Mouse (Mus musculus) lung, adult 18-20 months (tissue): ENCODE data around the gene Eme2.

Experiments used
- DNase-seq, 2 experiments: peaks; one replicate each; pipeline ENCODE4 v3.0.0; 2022; ENCODE audit warnings: mixed read lengths in 2 of 2

Gene Eme2

GRCm38 (mm10) chr17:24896241-24896992 is 1.5 kb upstream of the Eme2 start, which contains the start of gene Nme3:
Gene Nme3, plus strand, starts transcription at chr17:24896500.
- DNase-seq, result peak; percentile 70 to 78

DNA sequence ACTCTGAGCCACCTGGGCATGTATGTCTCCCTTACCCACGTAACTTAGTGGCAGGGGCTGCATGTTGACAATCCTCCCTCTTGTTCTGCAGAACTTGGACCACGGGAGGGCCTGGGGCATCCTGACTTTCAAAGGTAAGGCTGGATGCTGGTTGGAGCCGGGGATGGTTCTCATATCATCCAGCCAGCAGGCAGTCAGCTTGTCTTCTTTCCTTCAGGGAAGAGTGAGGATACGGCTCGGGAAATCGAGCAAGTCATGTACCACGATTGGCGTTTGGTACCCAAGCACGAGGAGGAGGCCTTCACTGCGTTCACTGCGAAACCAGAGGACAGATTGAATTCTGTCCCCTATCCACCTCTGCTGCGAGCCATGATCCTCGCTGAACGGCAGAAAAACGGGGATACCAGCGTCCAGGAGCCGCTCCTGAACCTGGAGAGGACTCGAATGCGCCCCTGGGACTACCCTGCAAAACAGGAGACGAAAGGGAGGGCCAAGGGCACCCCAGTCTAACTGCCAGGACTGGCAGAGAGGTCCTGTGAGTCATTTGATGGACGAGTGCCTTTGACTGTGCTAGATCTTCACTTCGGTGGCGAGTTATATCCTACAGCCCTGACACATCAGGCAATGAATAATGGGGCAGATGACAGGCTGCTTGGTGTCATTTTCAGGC is 819 bp upstream of the Eme2 start:
- no peak for DNase-seq

DNA sequence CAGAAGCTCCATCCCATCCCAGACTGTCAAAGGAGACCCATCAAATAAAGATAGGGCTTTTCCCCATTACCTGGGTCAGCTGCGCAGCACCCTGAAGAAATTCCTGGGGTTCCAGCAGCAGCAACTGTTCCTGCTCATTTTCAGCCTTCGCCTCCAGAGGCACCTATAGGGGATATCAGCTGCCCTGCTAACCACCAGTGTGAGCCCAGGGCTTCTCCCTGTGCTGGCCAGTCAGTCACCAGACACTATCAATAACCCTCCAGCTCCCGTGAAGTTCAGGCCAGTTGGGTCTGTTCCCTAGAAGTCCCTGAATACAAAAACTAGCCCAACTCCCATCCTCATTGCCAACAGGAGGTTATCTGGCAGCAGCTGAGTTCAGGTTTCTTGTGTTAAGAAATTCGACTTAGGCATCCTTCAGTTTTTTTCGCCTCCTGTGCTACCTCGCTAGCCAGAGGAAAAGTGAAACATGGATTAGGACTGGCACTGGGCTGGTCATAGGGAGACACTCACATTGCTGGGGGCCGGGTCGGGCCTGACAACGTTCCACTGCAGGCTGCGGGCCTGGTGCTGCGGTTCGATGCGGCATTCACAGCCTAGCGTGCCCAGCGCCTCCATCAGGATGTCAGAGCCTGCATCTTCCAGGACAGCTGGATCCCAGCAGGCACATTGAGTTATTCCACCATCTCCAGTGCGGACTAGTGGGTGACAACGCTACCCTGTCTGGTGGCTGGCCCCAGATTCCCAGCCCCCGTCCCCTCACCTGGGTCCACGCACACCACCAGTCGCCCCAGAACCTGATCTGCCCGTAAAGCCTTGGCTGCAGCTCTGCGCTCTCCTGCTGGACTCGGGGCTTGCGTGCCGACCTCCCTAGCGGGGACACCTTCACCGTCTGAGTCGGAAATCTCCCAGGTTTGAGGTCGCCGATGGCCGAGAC is 559 bp downstream of the Eme2 start:
- DNase-seq, result no peak

DNA sequence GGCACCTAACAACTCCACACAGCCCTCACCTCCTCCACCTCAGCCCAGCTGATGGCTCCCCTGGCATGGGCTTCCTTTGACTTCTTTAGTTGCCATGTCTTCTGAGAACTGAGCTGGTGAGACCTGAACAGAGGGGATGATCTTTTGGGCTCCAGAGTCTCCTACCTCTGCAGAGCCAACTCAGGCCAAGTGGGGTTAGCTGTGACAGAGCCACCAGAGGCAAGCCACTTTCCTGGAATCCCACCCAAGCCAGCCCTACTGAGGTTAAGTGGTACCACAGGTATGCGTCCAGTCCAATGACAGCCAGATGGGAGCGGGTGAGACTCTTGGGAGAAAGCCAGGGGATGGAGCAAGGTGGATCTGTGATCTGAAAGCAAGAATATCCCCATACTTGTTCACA is 1.6 kb downstream of the Eme2 start:
- DNase-seq, result no peak

DNA sequence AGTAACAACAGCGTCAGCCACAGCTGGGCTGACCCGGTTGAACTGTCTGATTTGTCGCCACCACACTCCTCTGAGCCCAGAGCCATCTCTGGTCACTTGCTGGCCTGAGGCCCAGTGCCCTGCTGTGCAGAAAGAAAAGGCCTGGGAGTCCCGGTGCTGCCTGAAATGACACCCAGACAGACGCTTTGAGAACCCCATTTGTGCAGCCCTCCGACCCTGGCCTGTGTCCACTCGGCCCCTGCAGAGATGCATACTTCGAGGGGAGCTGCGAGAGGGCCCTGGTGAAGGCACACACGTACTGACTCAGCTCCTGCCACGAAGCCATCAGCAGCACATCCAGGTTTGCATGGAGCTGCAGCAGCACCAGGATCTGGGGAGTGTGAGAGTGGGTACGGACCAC is 2.1 kb downstream of the Eme2 start:
- no peak for DNase-seq

- no peak for DNase-seq
These were observed 3.6 kb downstream of the Eme2 start for GRCm38 (mm10) chr17:24891321-24891720.

GRCm38 (mm10) chr17:24890151-24891092 is 4.5 kb downstream of the Eme2 start:
- no peak for DNase-seq

GRCm38 (mm10) chr17:24888862-24889261 is 6.0 kb downstream of the Eme2 start:
- no peak for DNase-seq

DNA sequence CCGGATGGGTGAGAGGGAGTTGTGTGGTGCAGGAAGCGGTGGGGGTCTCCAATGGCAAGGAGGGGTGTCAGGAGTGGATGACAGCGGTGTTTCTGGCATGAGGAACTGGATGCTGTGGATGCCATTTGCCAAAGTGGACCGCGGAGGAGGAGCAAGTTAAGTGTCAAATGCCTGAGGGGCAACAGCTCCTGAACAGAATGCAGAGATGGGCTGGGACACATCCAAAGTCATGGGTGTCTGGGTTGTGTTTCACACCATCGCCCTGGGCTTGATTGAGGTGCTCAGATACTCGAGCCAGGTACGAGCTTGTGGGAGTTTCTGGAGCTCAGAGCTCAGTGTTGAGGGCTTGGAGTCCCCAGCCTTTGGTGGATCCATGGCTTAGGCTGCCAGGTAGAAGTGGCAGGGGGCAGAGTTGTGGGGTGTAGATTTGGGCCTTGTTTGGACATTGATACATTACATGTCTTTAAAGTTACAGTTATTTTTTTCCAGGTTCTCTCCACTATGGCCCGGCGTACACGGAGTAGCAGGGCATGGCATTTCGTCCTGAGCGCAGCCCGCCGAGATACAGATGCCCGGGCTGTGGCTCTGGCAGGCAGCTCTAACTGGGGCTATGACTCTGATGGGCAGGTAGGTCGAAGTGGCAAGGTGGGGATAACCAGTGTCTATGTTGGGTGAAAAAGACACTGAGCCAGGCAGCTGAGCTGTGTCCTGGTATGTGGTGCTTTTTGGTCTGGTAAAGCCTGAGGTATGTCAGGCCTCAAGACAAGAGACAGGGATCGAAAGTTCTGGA is 7.4 kb downstream of the Eme2 start:
- DNase-seq, result no peak

DNA sequence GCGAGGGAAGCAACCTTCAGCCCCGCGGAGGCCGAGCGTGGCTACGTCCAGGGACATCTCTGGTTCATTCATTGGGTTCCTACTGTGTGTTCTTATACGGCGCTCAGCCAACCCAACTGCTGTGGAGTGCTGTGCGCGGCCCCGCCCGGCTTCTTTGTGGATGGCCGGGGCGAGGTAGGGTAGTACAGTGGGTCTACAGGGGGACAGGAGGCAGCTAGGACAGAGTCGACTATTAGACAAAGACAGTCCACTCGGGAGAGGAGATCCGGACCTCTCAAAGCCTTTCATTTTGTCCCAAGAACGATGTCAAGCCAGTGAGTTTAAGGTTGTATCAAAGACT is 8.0 kb downstream of the Eme2 start:
- no peak for DNase-seq

DNA sequence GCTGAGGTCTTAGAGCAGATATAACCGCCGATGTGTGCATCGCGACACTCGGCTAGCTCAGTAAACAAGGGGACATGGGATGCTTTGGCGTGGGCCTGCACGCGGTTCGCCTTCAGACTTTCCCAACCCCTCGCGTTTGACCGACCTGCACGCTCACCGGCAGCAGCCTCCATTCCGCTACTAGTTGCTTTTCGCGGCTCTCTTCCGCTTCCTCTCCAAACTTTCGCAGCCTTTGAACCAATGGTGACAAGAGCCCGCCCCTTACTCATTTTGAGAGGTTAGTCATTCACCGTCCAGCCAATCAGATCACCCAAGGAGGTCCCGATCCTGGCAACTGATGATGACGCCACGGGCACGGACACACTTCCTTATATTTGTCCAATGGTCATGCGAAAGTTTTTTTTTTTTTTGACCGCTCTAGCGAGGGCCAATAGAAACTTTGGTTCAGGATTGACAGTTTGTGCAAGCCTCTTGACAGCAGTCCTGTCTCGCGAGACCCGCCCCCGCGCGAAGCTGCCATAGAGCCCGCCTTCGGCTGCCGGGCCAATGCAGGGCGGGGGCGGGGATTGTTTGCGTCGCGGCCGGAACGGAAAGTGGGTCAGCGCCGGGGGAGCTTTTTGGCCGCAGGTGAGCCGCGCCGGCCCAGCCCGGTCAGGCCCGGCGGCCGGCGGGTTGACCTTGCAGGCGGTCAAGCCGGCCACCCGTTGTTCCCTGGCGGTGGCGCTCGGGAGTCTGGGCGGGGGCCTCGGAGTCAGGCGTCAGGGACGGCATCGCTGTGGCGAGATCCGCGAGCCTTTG is 8.6 kb downstream of the Eme2 start, which contains the start of the genes Nubp2 and Spsb3:
Gene Nubp2, minus strand, starts transcription at position 216 of the 798 bp plus-strand sequence.
Gene Spsb3, plus strand, starts transcription at position 510 of the 798 bp plus-strand sequence.
- peak; percentile 99 for DNase-seq

DNA sequence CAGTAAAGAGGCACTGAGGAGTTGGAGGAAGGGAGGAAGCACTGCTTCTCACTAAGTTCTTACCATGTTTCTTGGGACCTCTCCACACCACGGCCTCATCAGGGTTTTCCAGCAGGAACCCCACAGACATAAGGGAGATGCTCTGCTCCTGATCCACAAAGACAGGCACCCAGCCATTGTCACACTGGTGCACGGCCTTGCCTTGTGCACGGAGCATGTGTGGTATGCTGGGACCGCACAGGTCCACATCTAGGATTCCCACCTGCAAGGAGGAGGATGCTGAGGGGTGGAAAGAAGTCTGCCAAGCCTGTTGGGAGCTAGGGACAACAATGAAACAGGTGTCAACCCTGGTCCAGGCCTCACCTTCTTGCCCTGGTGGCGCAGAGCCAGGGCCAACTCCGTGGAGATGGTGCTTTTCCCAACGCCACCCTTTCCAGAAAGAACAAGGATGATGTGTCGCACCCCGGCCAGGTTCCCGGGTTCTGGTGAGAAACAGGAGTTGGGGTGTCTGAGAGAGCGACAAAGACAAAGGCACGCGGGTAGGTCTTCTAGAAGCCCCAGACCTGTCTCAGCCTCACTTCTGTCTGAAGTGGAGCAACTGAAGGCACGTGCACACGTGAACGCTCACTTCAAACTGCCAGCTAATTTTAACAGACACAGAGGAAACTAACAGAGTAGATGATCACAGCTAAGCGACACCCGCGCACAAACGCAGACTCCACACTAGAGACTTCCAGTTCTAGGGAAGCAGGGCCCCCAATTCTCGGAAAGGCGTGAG is 9.3 kb downstream of the Eme2 start:
- DNase-seq, result no peak

DNA sequence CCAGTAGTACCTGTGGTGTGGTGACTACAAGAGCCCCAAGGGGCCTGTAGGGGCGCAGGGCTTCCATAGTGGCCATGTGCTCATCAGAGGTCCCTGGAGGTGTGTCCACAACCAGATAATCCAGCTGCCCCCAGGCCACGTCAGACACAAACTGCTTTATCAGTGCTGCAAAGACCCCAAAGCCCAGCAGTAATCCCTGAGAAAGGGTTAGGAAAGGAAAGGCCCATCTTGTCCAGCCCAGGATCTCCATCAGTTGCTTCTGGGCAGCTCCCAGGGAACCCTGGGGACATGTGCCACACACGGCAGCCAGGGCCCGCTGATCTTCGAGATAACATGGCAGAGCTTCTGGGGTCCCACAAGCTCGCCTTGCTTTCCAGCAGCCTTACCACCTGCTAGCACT is 10.5 kb downstream of the Eme2 start:
- no peak for DNase-seq

DNA sequence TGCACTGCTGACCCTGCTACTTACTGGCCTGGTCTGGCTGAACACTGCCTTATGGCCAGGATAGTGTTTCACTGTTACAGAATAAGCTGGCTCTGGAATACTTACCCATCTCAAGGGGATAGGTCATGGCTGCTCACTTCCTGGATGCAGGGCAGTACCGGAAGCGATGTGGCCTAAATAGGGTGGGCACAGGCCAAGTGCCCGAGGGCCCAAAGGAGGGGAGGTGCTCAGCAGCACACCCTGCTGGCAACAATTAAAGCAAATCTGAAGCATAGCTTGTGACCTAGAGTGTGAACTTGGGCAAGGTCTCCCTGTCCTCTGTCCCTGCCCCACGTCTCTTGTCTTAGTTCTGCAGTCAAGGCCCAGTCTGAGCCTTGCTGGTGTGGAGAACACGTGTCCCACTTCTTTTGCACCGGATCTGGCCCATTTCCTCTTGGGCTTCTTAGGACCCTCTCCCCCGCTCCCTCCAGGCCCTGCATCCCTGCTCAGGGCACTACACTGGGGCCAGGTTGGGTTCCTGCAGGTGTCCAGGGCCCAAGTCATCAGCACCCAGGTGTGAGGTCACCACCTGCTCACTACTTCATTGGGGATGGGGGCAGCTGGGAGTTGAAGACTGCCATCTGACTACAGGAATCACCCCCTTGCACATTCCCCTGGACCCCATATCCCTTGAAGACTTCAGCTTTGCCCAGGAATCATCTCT is 13.0 kb downstream of the Eme2 start:
- no peak for DNase-seq

- DNase-seq, result no peak
These were observed 16.4 kb downstream of the Eme2 start for GRCm38 (mm10) chr17:24878531-24878930.

GRCm38 (mm10) chr17:24878117-24878397 is 16.8 kb downstream of the Eme2 start:
- peak; percentile 64 to 72 for DNase-seq

GRCm38 (mm10) chr17:24877336-24878116 is 17.4 kb downstream of the Eme2 start:
- no peak for DNase-seq

DNA sequence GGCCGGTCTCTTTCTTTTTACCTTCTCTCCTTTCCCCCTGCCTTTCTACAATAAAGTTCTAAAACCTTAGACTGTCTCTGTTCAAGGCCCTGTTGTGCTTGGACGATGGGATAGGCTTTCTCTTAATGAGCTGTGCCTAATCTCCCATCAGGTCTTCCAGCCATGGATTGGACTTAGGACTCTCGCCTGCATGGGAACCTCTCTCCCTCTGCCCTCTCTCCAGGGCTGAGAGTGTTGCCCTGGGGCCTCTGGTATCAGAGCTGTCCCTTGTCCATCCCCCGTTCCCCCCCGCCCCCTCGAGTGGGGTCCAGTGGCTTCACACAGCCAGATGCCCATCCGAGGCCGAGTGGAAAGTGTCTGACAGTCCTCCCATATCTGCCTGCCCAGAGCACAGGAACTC is 19.9 kb downstream of the Eme2 start:
- no peak for DNase-seq
